Mouse (Mus musculus) CD4-positive, CD25-positive, alpha-beta regulatory T cell, adult 2 months (primary cell): Measurements from ENCODE around the gene B3gnt2.
A peak's percentile ranks its signal among the peaks of the same experiment; 100 is the strongest.

Experiments used
- DNase-seq: peaks from one replicate; pipeline ENCODE4 v3.0.0-alpha.2; 2012; ENCODE audit warnings: low read depth, low spot score

The B3gnt2 gene

GRCm38 (mm10) chr11:22815877-22816276 lies 44.9 kb downstream of the B3gnt2 start:
- DNase-seq = peak; percentile 50

GRCm38 (mm10) chr11:22815143-22815542 lies 45.6 kb downstream of the B3gnt2 start:
- DNase-seq = no peak

- peak; percentile 84 for DNase-seq
Observed at GRCm38 (mm10) chr11:22813921-22814704, 46.6 kb downstream of the B3gnt2 start.

DNA sequence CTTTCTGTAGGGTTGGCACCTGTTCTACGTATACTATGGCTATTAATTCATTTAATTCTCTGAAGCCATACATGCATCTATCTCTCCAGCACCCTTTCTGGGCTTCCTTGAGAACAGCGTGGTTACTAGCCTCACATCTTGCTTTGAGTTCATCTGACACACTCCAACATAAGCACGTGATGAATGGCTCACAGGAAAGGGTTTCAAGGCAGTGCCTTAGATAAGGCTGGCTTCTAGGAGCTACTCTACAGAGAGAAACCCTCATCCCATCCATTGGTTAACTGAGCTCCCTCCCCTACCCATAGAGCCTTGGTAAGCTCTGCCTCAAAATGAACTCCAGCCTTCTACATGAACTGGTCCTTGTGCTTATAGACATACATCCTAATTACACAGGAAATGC lies 47.3 kb downstream of the B3gnt2 start:
- peak; percentile 59 for DNase-seq

DNA sequence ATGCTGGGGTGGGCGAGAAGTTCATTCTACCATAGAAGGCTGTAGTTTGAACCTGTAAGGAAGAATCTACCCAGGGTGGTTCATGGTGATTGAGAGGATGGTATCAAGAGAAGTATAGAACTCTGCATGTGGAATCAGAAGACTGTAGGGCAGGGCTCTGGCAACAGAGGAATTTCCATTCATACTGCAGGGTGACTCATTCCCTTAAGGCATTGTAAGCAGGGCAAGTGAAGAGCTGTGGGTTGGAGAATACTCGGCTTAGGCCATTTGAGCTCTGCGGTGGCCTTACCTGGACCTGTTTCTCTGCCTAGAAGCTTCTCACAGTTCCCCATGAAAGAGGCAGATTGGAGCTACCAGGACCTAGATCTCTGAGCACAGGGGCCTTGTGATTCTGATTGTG lies 49.3 kb downstream of the B3gnt2 start:
- no peak for DNase-seq

GRCm38 (mm10) chr11:22809465-22810096 lies 51.2 kb downstream of the B3gnt2 start:
- no peak for DNase-seq

- DNase-seq = no peak
Observed at GRCm38 (mm10) chr11:22808040-22808439, 52.7 kb downstream of the B3gnt2 start.

DNA sequence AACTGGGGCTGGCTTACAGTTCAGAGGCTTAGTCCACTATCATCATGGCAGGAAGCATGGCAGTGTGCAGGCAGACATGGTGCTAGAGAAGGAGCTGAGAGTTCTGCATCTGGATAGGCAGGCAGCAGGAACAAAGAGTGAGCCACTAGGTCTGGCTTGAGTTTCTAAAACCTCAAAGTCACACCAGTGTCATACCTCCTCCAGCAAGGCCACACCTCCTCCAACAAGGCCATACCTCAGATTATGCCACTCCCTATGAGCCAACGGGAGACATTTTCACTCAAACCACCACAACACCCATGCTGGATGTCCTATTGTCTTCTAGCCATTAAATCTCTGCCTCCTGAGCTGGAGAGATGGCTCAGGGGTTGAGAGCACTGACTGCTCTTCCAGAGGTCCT lies 55.6 kb downstream of the B3gnt2 start:
- no peak for DNase-seq

- DNase-seq = no peak
Observed at GRCm38 (mm10) chr11:22799987-22800424, 60.8 kb downstream of the B3gnt2 start.

GRCm38 (mm10) chr11:22798916-22799315 lies 61.8 kb downstream of the B3gnt2 start:
- no peak for DNase-seq

GRCm38 (mm10) chr11:22794734-22795133 lies 66.0 kb downstream of the B3gnt2 start:
- no peak for DNase-seq

DNA sequence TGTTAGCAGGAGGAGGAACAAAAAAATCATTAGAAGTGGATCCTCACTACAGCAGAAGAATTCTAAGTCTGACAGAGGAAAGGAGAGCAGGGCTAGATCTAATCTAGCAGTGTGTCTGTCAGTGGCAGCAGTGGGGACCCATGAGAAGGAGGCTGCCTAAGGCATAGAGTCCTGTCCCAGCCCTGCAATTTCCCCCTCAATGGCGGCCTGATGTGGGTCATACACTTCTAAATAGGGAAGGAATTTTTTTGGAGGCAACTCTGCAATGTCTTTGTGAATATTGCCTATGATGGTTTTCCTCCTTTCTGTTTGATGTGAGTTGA lies 66.9 kb downstream of the B3gnt2 start:
- no peak for DNase-seq

DNA sequence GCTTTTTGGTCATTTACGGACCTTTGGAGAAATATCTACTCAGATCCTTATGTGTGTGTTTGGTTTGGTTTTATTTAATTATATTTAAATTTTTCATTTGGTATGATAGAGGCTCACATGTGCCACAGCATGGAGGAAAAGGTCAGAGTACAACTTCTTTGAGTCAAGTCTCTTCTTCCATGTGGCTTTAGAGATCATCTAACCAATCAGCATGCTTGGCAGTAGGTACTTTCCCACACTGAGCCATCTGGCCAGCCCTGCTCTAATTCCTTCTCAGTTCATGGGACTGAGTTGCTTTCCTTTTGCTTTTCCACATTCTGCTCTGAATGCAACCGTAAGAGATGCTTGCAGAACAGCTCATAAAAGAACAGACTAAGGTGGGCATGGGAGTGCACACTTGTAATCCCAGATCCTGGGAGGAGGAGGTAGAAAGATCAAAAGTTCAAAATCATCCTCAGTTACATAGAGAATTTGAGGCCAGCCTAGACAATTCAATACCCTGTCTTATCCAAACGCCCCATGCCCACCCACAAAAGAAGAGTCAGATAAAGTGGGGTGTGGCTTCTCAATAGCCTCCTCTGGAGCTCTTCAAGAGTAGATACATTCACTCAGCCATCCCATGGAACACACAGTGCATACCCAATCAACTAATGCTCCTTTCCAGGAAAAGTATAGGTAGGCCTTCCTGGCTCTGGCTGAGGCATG lies 67.4 kb downstream of the B3gnt2 start:
- DNase-seq = no peak

- DNase-seq = no peak
Observed at GRCm38 (mm10) chr11:22792149-22792548, 68.6 kb downstream of the B3gnt2 start.

DNA sequence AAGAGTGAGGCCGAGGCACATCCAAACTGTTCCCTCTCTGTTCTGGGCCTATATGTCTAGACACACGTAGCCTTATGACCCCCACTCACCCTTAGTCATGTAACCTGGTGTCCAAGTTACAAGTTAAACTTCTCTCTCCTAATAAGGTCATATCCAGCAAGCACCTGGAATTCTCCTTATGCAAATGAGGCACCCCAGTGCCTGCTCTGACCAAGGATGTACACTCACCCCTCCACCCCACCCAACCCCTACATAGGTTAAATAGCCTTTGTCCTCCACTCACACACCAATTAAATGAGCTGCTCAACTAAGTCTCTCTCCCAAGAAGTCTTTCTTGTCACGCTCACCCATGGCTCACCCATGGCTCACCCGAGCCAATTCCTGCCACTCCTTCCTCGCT lies 69.0 kb downstream of the B3gnt2 start:
- no peak for DNase-seq

GRCm38 (mm10) chr11:22787833-22788232 lies 72.9 kb downstream of the B3gnt2 start:
- DNase-seq = no peak

GRCm38 (mm10) chr11:22784477-22784876 lies 76.3 kb downstream of the B3gnt2 start:
- DNase-seq = no peak

DNA sequence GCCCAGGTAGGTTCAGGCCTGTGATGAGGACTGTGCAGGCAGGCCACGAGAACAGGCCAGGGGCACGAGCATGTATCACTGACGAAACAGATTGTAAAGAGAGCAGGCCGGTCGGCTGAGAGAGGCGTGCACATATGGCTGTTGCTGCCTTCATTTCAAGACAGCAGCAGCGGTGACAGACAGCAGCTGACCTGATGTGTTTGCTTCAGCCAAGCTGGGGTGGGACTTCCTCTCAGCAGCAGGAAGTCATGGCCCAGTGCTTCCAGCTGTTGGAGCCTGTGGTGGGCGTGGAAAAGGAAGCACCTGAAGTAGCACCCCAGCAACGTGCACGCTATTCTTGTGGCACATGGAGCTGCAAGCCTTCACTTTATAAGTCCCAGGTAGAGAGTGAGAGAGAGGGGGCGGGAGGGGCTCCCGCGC lies 78.0 kb downstream of the B3gnt2 start:
- DNase-seq = peak; percentile 72

DNA sequence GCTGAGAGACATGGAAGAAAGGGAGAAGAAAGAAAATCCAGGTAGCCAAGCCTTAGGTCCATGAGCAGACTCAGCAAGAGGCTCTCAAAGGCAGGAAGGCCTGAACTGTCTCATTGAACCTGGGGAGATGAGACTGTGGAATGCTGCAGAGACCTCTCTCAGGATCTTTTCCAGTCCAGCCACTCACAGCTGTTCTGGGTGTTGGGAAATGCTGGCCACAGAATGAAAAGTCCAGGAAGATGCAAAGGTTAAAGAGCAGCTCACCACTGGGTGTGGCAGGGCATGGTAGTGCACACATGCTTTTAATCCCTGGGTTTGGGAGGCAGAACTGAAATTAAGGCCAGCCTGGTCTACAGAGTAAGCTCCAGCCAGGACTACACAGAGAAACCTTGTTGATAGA lies 79.6 kb downstream of the B3gnt2 start:
- DNase-seq = no peak

- DNase-seq = no peak
Observed at GRCm38 (mm10) chr11:22780761-22781160, 80.0 kb downstream of the B3gnt2 start.

DNA sequence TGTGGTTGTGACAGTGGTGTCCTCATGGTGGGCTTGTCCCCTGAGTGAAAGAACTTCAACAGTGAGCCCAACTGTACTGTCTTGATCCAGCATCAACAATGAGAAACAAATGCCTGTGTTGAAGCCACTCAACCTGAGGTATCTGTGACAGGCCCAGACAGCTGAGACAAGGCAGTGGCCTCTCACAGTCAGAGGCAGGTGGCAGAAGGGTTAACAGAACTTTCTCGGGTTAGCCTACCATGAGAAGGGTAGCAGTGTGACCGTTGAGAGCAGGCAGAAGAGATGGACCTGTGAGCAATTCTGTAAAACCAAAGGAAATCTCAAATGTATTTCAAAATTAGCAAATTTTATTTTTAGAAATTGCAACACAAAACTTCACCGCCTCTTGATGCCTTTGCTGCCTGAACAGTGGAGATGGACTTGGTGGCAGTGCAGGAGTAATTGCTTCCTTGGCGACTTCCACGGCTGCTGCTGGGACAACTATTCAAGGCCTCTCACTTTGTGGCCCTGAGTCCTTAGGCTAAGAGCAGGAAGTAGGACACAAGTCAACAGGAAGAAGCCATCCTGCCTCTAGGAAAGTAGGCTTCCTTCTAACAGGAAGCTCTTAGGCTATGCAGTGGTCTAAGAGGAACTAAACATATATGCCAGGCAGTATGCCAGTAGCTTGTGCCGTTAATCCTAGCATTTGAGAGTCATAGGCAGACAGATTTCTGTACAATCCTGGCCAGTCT lies 80.8 kb downstream of the B3gnt2 start:
- no peak for DNase-seq

DNA sequence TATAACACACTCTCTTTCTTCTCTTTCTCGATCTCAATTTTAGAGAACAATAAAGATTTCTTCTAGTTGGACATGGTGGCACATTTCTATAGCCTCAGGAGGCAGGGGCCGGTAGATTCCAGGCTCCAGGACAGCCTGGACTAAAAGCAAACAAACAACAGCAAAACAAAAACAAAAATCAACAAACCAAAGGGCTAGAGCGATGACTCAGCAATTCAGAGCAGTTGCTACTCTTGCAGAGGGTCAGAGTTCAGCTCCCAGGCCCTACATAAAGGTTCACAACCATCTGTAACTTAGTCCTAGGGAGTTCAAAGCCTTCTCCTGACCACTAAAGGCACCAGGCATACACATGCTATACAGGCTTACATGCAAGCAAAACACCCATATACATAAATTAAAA lies 82.2 kb downstream of the B3gnt2 start:
- DNase-seq = no peak
